Mouse (Mus musculus) heart, adult 2 months (tissue): ENCODE data around the gene Pdxdc1. TPM values are rescaled to one million over a fixed set of nuclear protein-coding genes. Genes with fewer than 3 reads are reported as not detected.

Source experiments
- DNase-seq, 2 experiments: peaks; one replicate each; pipeline ENCODE4 v3.0.0; 2021
- H3K27ac ChIP-seq: fragments of 200-600 bp; 2 replicates; pipeline ENCODE4 v1.8.1; 2022
- H3K27me3 ChIP-seq: fragments of 200-500 bp; 2 replicates; pipeline ENCODE4 v1.6.1; 2012; ENCODE audit warnings: mild to moderate bottlenecking, low read length, inconsistent platforms, mixed read lengths; ENCODE audit not compliant: control insufficient read depth, insufficient read depth
- H3K36me3 ChIP-seq: fragments of 200-500 bp; 2 replicates; pipeline ENCODE4 v1.6.1; 2012; ENCODE audit warnings: low read length, inconsistent platforms; ENCODE audit not compliant: control insufficient read depth, insufficient read depth
- H3K4me1 ChIP-seq: fragments of 200-500 bp; 2 replicates; pipeline ENCODE4 v1.6.1; 2011; ENCODE audit warnings: low read length; ENCODE audit not compliant: control insufficient read depth, insufficient read depth
- H3K4me3 ChIP-seq: fragments of 200-600 bp; 2 replicates; pipeline ENCODE4 v1.8.1; 2022
- H3K79me2 ChIP-seq: fragments of 200-500 bp; replicated peaks from 2 replicates; pipeline ENCODE4 v1.6.1; 2012; ENCODE audit warnings: mild to moderate bottlenecking, inconsistent platforms, low read length, moderate library complexity, mixed read lengths; ENCODE audit not compliant: control insufficient read depth, insufficient read depth
- H3K9ac ChIP-seq: fragments of 200-500 bp; 2 replicates; pipeline ENCODE4 v1.6.1; 2012; ENCODE audit warnings: low read depth, mild to moderate bottlenecking, control low read depth, inconsistent platforms, low read length, mixed read lengths
- CTCF ChIP-seq: fragments of 200-600 bp; IDR thresholded peaks from 2 replicates; pipeline ENCODE4 v1.8.1; 2022; ENCODE audit warnings: antibody characterized with exemption, mild to moderate bottlenecking, moderate library complexity
- EP300 ChIP-seq: fragments of 200-500 bp; IDR thresholded peaks from 2 replicates; pipeline ENCODE4 v1.6.1; 2011; ENCODE audit warnings: low read depth, low read length, control low read depth; ENCODE audit not compliant: insufficient read depth
- POLR2A ChIP-seq: fragments of 200-500 bp; IDR thresholded peaks from 2 replicates; pipeline ENCODE4 v1.6.1; 2011; ENCODE audit warnings: mild to moderate bottlenecking, low read depth, low read length, control low read depth; ENCODE audit not compliant: insufficient read depth
- WGBS: fragments of 180-500 bp; shearing (Covaris S2); methylation state at CpG from one replicate; pipeline ENCODE4 v1.1.7; 2018; 5-methylcytosine and 5-hydroxymethylcytosine counted together
- intact Hi-C: fragments of 180-260 bp; cut with DNase I; formaldehyde crosslinking; loops from one replicate; pipeline ENCODE4 v1.15.1; 2025
- polyA plus RNA-seq: library from polyadenylated mRNA; depleted of rRNA; stranded (reverse); fragments of >200 nt; gene quantifications from 2 replicates; pipeline ENCODE4 v1.2.3, GENCODE M21; 2012
- total RNA-seq, 2 experiments: library from RNA; stranded (reverse); gene quantifications; 2 replicates each; pipeline ENCODE4 v1.2.3; 2021

Pdxdc1 gene
- total and polyA plus RNA-seq, 3 experiments = 67.3 to 92.7 (median 71.3) TPM

- Histone ChIP-seq H3K36me3 (no peaks in the 10 kb centered on the region), H3K9ac (no peak overlapping the region), H3K27ac (no peak overlapping the region), H3K27me3 (no peaks in the 10 kb centered on the region), H3K4me1 (no peaks in the 10 kb centered on the region), H3K79me2 (no peaks in the 10 kb centered on the region), H3K4me3 (no peak overlapping the region)
- intact Hi-C loops = no loop called here
- TF ChIP-seq CTCF (no peak), EP300 (no peak), POLR2A (no peak)
- no peak for DNase-seq
- WGBS = 91% methylated on average over 5 of the region's 5 CpGs
Observed at GRCm38 (mm10) chr16:13834382-13834781, 68.5 kb downstream of the Pdxdc1 start.

- H3K4me1 ChIP-seq = no peaks in the 10 kb centered on the region
- WGBS = 86% methylated on average over 5 of the region's 5 CpGs
- TF ChIP-seq CTCF (no peak), POLR2A (no peak), EP300 (no peak)
- H3K4me3 ChIP-seq = no peak overlapping the region
- no peaks in the 10 kb centered on the region for H3K36me3 ChIP-seq
- H3K79me2 ChIP-seq = no peaks in the 10 kb centered on the region
- intact Hi-C loops = no loop called here
- DNase-seq = no peak
- H3K27me3 ChIP-seq = no peaks in the 10 kb centered on the region
- H3K9ac ChIP-seq = no peak overlapping the region
- no peak overlapping the region for H3K27ac ChIP-seq
Observed at GRCm38 (mm10) chr16:13831606-13832005, 71.3 kb downstream of the Pdxdc1 start.

- TF ChIP-seq POLR2A = no peak
- no peak for TF ChIP-seq EP300
- peak; percentile 17 for TF ChIP-seq CTCF
- Histone ChIP-seq H3K4me1 (no peaks in the 10 kb centered on the region), H3K9ac (no peak overlapping the region), H3K4me3 (no peak overlapping the region), H3K79me2 (peaks cover under 1% of the 10 kb centered on the region; the same call in 1 of the 2 replicates), H3K27ac (no peak overlapping the region), H3K36me3 (no peaks in the 10 kb centered on the region), H3K27me3 (no peaks in the 10 kb centered on the region)
- 91% methylated on average over 10 of the region's 10 CpGs for WGBS
- intact Hi-C loops = no loop called here
- no peak for DNase-seq
Observed at GRCm38 (mm10) chr16:13830444-13830843, 72.5 kb downstream of the Pdxdc1 start.

GRCm38 (mm10) chr16:13826511-13826910, 76.4 kb downstream of the Pdxdc1 start:
- Histone ChIP-seq H3K79me2 (peaks cover 9% of the 10 kb centered on the region), H3K4me3 (no peak overlapping the region), H3K27me3 (no peaks in the 10 kb centered on the region), H3K4me1 (peaks cover 1% of the 10 kb centered on the region), H3K27ac (no peak overlapping the region), H3K36me3 (no peaks in the 10 kb centered on the region), H3K9ac (no peak overlapping the region)
- WGBS = 78% methylated on average over 4 of the region's 4 CpGs
- intact Hi-C loops = loop anchor here (10.0 kb wide), 1 partner anchor 328 kb away; no protein-coding TSS in a partner anchor
- TF ChIP-seq POLR2A (no peak), EP300 (no peak), CTCF (no peak)
- no peak for DNase-seq

- Histone ChIP-seq H3K27ac (no peak overlapping the region), H3K79me2 (peaks cover 9% of the 10 kb centered on the region), H3K4me1 (peaks cover 2% of the 10 kb centered on the region), H3K4me3 (no peak overlapping the region), H3K27me3 (no peaks in the 10 kb centered on the region), H3K36me3 (no peaks in the 10 kb centered on the region), H3K9ac (no peak overlapping the region)
- DNase-seq = no peak
- 68% methylated on average over 7 of the region's 7 CpGs for WGBS
- TF ChIP-seq POLR2A (no peak), CTCF (no peak)
- intact Hi-C loops = loop anchor here (10.0 kb wide), 1 partner anchor 329 kb away; no protein-coding TSS in a partner anchor
Observed at GRCm38 (mm10) chr16:13825781-13826490, 77.0 kb downstream of the Pdxdc1 start.

- DNase-seq = no peak
- intact Hi-C loops = loop anchor here (10.0 kb wide), 1 partner anchor 334 kb away; no protein-coding TSS in a partner anchor
- WGBS = 97% methylated on average over 5 of the region's 5 CpGs
- Histone ChIP-seq H3K9ac (no peak overlapping the region), H3K4me1 (peaks cover 5% of the 10 kb centered on the region), H3K79me2 (peaks cover 9% of the 10 kb centered on the region), H3K27ac (no peak overlapping the region), H3K27me3 (no peaks in the 10 kb centered on the region), H3K36me3 (no peaks in the 10 kb centered on the region), H3K4me3 (no peak overlapping the region)
- TF ChIP-seq POLR2A = no peak
- TF ChIP-seq CTCF = 0 out of 2 replicates have a peak, but pooled peaks have one; percentile 11
Observed at GRCm38 (mm10) chr16:13820771-13821170, 82.2 kb downstream of the Pdxdc1 start.
